Mouse (Mus musculus): ENCODE results near the gene Qdpr. TPM values are rescaled to one million over a fixed set of nuclear protein-coding genes. Genes with fewer than 3 reads are reported as not detected.

Gene Qdpr
- polyA plus RNA-seq (2014; fragmentation: Nextera tagmentation; extraction: Ambion mirVana) = 86.7 and 88.0 TPM in 2 replicates

GRCm38 (mm10) chr5:45449831-45450716 lies at the start of gene Qdpr:
Qdpr (minus strand) TSS chr5:45450236.
- Histone ChIP-seq H3K9ac (ENCODE audit: low read length) (peak within 1 kb of the TSS; percentile 82), H3K27ac (replicated peaks in 1 of 2; ENCODE audit: control insufficient read depth in 1 of 2, insufficient read depth in 1 of 2, low read depth in 2 of 2, low read length in 2 of 2) (peak within 1 kb of the TSS; percentile 72 to 82), H3K4me1 (ENCODE audit: control insufficient read depth in 2 of 2, insufficient read depth in 2 of 2, low read length in 2 of 2) (peaks cover 8 to 10% of the 10 kb centered on the region in 2 experiments), H3K27me3 (ENCODE audit: control insufficient read depth, insufficient read depth, low read length) (no peaks in the 10 kb centered on the region), H3K4me3 (ENCODE audit: control insufficient read depth in 1 of 2, insufficient read depth in 1 of 2, low read depth in 1 of 2, low read length in 2 of 2) (peak within 1 kb of the TSS; percentile 78 to 95), H3K4me2 (ENCODE audit: low read length) (peak within 1 kb of the TSS; percentile 96), H3K9me3 (ENCODE audit: control insufficient read depth, low read length) (no peaks in the 10 kb centered on the region), H3K36me3 (ENCODE audit: control insufficient read depth, insufficient read depth, low read length) (peaks cover 5% of the 10 kb centered on the region; the same call in 1 of the 2 replicates)
- under 1% methylated on average over 70 of the region's 70 CpGs for WGBS
- peak; percentile 100 for ATAC-seq (ENCODE audit: insufficient number of reproducible peaks, insufficient read depth, low FRiP score, low read depth)

- Histone ChIP-seq H3K4me1 (ENCODE audit: control insufficient read depth in 2 of 2, insufficient read depth in 2 of 2, low read length in 2 of 2) (peaks cover 8% of the 10 kb centered on the region in 2 experiments), H3K9me3 (ENCODE audit: control insufficient read depth, low read length) (no peaks in the 10 kb centered on the region), H3K4me3 (ENCODE audit: control insufficient read depth in 1 of 2, insufficient read depth in 1 of 2, low read depth in 1 of 2, low read length in 2 of 2) (no peak overlapping the region), H3K27ac (replicated peaks in 1 of 2; ENCODE audit: control insufficient read depth in 1 of 2, insufficient read depth in 1 of 2, low read depth in 2 of 2, low read length in 2 of 2) (no peak overlapping the region), H3K9ac (ENCODE audit: low read length) (no peak overlapping the region), H3K36me3 (ENCODE audit: control insufficient read depth, insufficient read depth, low read length) (peaks cover 69% of the 10 kb centered on the region), H3K27me3 (ENCODE audit: control insufficient read depth, insufficient read depth, low read length) (no peaks in the 10 kb centered on the region), H3K4me2 (ENCODE audit: low read length) (no peak overlapping the region)
- ATAC-seq (ENCODE audit: insufficient number of reproducible peaks, insufficient read depth, low FRiP score, low read depth) = no peak
- WGBS = 89% methylated on average over 5 of the region's 5 CpGs
These were observed 47.5 kb upstream of the Qdpr start for GRCm38 (mm10) chr5:45497564-45497963.

- 80% methylated on average over 12 of the region's 12 CpGs for WGBS
- Histone ChIP-seq H3K27me3 (ENCODE audit: control insufficient read depth, insufficient read depth, low read length) (no peaks in the 10 kb centered on the region), H3K4me1 (ENCODE audit: control insufficient read depth in 2 of 2, insufficient read depth in 2 of 2, low read length in 2 of 2) (peaks cover 8% of the 10 kb centered on the region in 2 experiments), H3K4me3 (ENCODE audit: control insufficient read depth in 1 of 2, insufficient read depth in 1 of 2, low read depth in 1 of 2, low read length in 2 of 2) (no peak overlapping the region), H3K9me3 (ENCODE audit: control insufficient read depth, low read length) (no peaks in the 10 kb centered on the region), H3K27ac (replicated peaks in 1 of 2; ENCODE audit: control insufficient read depth in 1 of 2, insufficient read depth in 1 of 2, low read depth in 2 of 2, low read length in 2 of 2) (no peak overlapping the region), H3K4me2 (ENCODE audit: low read length) (no peak overlapping the region), H3K36me3 (ENCODE audit: control insufficient read depth, insufficient read depth, low read length) (peaks cover 64% of the 10 kb centered on the region), H3K9ac (ENCODE audit: low read length) (no peak overlapping the region)
- ATAC-seq (ENCODE audit: insufficient number of reproducible peaks, insufficient read depth, low FRiP score, low read depth) = no peak
These were observed 47.0 kb upstream of the Qdpr start for GRCm38 (mm10) chr5:45496930-45497550.

DNA sequence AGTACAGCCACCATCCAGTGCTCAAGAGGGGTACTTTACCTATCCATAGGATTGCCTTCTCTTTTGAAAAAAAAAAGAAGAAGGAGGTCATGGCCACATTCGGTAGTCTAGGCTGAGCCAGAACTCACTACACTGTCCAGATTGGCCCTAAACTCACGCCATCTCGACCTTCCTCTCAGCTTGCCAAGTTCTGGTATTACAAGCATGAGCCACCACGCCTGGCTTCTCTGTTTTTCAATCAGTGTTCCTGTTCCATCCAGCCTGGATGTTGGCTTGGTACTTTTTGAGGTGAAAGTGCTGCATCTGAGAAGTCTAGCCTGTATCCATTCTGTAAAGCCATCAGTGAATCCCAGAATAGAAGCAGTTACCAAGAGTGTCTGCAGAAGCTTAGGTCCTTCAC lies 46.4 kb upstream of the Qdpr start:
- no peak overlapping the region for H3K27ac ChIP-seq (replicated peaks in 1 of 2; ENCODE audit: control insufficient read depth in 1 of 2, insufficient read depth in 1 of 2, low read depth in 2 of 2, low read length in 2 of 2)
- 84% methylated on average over 4 of the region's 4 CpGs for WGBS
- H3K4me1 ChIP-seq (ENCODE audit: control insufficient read depth in 2 of 2, insufficient read depth in 2 of 2, low read length in 2 of 2) = peaks cover 8% of the 10 kb centered on the region in 2 experiments
- H3K4me3 ChIP-seq (ENCODE audit: control insufficient read depth in 1 of 2, insufficient read depth in 1 of 2, low read depth in 1 of 2, low read length in 2 of 2) = no peak overlapping the region
- no peak overlapping the region for H3K4me2 ChIP-seq (ENCODE audit: low read length)
- H3K36me3 ChIP-seq (ENCODE audit: control insufficient read depth, insufficient read depth, low read length) = peaks cover 58% of the 10 kb centered on the region
- no peaks in the 10 kb centered on the region for H3K9me3 ChIP-seq (ENCODE audit: control insufficient read depth, low read length)
- H3K9ac ChIP-seq (ENCODE audit: low read length) = no peak overlapping the region
- no peaks in the 10 kb centered on the region for H3K27me3 ChIP-seq (ENCODE audit: control insufficient read depth, insufficient read depth, low read length)
- ATAC-seq (ENCODE audit: insufficient number of reproducible peaks, insufficient read depth, low FRiP score, low read depth) = no peak

DNA sequence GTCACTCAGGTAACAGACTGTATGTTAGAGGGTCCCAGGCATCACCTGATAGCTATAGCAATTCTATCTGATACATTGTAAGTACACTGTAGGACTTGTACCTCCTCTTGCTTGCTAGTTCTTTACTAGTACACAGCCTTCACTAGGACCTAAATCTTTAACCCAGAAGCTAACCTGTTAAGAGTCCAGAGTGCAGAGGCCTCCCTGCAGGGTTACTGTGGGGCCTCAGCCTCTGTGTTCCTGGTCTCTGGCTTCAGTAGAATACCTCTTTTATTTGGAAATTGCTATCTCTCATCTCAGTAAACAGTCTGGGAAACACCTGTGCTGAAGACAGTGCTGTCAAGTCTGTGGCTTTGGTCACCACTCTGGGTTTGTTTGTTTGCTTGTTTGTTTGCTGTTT lies 46.0 kb upstream of the Qdpr start:
- Histone ChIP-seq H3K4me3 (ENCODE audit: control insufficient read depth in 1 of 2, insufficient read depth in 1 of 2, low read depth in 1 of 2, low read length in 2 of 2) (no peak overlapping the region), H3K36me3 (ENCODE audit: control insufficient read depth, insufficient read depth, low read length) (peaks cover 54% of the 10 kb centered on the region), H3K27ac (replicated peaks in 1 of 2; ENCODE audit: control insufficient read depth in 1 of 2, insufficient read depth in 1 of 2, low read depth in 2 of 2, low read length in 2 of 2) (no peak overlapping the region), H3K4me1 (ENCODE audit: control insufficient read depth in 2 of 2, insufficient read depth in 2 of 2, low read length in 2 of 2) (peaks cover 8% of the 10 kb centered on the region in 2 experiments), H3K4me2 (ENCODE audit: low read length) (no peak overlapping the region), H3K9me3 (ENCODE audit: control insufficient read depth, low read length) (no peaks in the 10 kb centered on the region), H3K27me3 (ENCODE audit: control insufficient read depth, insufficient read depth, low read length) (no peaks in the 10 kb centered on the region), H3K9ac (ENCODE audit: low read length) (no peak overlapping the region)
- no peak for ATAC-seq (ENCODE audit: insufficient number of reproducible peaks, insufficient read depth, low FRiP score, low read depth)

GRCm38 (mm10) chr5:45495429-45495975 lies 45.5 kb upstream of the Qdpr start:
- H3K27ac ChIP-seq (replicated peaks in 1 of 2; ENCODE audit: control insufficient read depth in 1 of 2, insufficient read depth in 1 of 2, low read depth in 2 of 2, low read length in 2 of 2) = no peak overlapping the region
- no peak overlapping the region for H3K4me2 ChIP-seq (ENCODE audit: low read length)
- H3K27me3 ChIP-seq (ENCODE audit: control insufficient read depth, insufficient read depth, low read length) = no peaks in the 10 kb centered on the region
- H3K9me3 ChIP-seq (ENCODE audit: control insufficient read depth, low read length) = no peaks in the 10 kb centered on the region
- ATAC-seq (ENCODE audit: insufficient number of reproducible peaks, insufficient read depth, low FRiP score, low read depth) = no peak
- H3K4me3 ChIP-seq (ENCODE audit: control insufficient read depth in 1 of 2, insufficient read depth in 1 of 2, low read depth in 1 of 2, low read length in 2 of 2) = no peak overlapping the region
- WGBS = 86% methylated on average over 3 of the region's 3 CpGs
- peaks cover 48% of the 10 kb centered on the region for H3K36me3 ChIP-seq (ENCODE audit: control insufficient read depth, insufficient read depth, low read length)
- H3K4me1 ChIP-seq (ENCODE audit: control insufficient read depth in 2 of 2, insufficient read depth in 2 of 2, low read length in 2 of 2) = peaks cover 8% of the 10 kb centered on the region in 2 experiments
- no peak overlapping the region for H3K9ac ChIP-seq (ENCODE audit: low read length)

DNA sequence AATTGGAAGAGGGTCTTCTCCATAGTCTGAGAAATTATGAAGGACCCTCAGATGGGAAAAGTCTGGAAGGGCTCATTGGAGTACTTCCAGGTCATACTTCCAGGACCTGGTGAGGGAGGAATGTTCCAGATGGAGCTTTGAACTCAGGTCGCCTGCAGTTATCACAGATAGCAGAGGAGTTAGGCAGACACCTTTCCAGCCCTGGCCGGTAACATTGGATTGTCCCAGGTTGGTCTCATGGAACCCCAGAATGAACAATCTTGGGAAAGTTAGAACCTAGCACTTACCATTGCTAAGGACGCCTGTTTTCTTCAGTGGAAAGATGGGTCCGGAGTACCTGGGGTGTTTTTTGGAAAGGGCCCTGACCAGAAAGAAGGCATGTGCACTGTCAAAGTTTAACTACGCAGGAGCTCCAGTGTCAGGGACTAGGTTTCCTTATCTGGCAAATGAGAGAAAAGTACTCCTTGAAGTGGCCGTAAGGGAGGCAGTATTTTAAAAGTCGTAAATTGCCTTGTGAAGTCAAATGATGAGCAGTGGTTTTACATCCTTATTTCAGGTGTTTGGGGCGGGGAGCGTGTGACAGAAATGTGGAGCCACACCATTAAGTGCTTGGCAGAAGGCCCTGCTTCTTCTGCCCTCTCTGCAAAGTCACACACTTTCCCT lies 44.2 kb upstream of the Qdpr start:
- ATAC-seq (ENCODE audit: insufficient number of reproducible peaks, insufficient read depth, low FRiP score, low read depth) = no peak
- 53% methylated on average over 9 of the region's 9 CpGs for WGBS
- peak overlapping the region; percentile 82 for H3K4me2 ChIP-seq (ENCODE audit: low read length)
- no peaks in the 10 kb centered on the region for H3K9me3 ChIP-seq (ENCODE audit: control insufficient read depth, low read length)
- H3K4me1 ChIP-seq (ENCODE audit: control insufficient read depth in 2 of 2, insufficient read depth in 2 of 2, low read length in 2 of 2) = peaks cover 8% of the 10 kb centered on the region in 2 experiments
- peak overlapping the region; percentile 69 to 76 for H3K4me3 ChIP-seq (ENCODE audit: control insufficient read depth in 1 of 2, insufficient read depth in 1 of 2, low read depth in 1 of 2, low read length in 2 of 2)
- H3K27ac ChIP-seq (replicated peaks in 1 of 2; ENCODE audit: control insufficient read depth in 1 of 2, insufficient read depth in 1 of 2, low read depth in 2 of 2, low read length in 2 of 2) = no peak overlapping the region
- H3K9ac ChIP-seq (ENCODE audit: low read length) = peak overlapping the region; percentile 84
- peaks cover 36% of the 10 kb centered on the region for H3K36me3 ChIP-seq (ENCODE audit: control insufficient read depth, insufficient read depth, low read length)
- H3K27me3 ChIP-seq (ENCODE audit: control insufficient read depth, insufficient read depth, low read length) = 0 out of 2 replicates have a peak, but pooled peaks cover 3% of the 10 kb centered on the region
